40 mouse cellular contexts compared by ENCODE assay signal in genomic region chr17:40662118-40662679, GRCm38 (mm10). TPM values are rescaled to one million over a fixed set of nuclear protein-coding genes. Genes with fewer than 3 reads are reported as not detected.
"Had no signal": no experiment of that assay in that cellular context is flagged by ENCODE, and none has a peak within 500 bp of the region (broad histone marks: within the 10 kb centered on the region; RNA-seq: fewer than 3 reads in every experiment).

No protein-coding gene starts in this region.

RNA-seq across cellular contexts. Expression of gene Esp3, which starts 30.3 kb away (rescaled TPM):
- total RNA-seq: left cerebral cortex, postnatal 10 days; left cerebral cortex, postnatal 14 days; left cerebral cortex, postnatal 25 days; left cerebral cortex, postnatal 36 days; left cerebral cortex, postnatal 4 days; liver, adult 2 months; megakaryocyte progenitor cell, adult 5-6 weeks; megakaryocyte, adult 5-6 weeks; megakaryocyte-erythroid progenitor cell, adult 5-6 weeks; midbrain, postnatal 0 days; monocyte, adult 5-6 weeks had no signal
- polyA plus RNA-seq: limb, embryonic 10.5 days; limb, embryonic 11.5 days; limb, embryonic 12.5 days; limb, embryonic 13.5 days; limb, embryonic 14.5 days; limb, embryonic 15.5 days; liver, adult 2 months; liver, embryonic 11.5 days; liver, embryonic 12.5 days; liver, embryonic 13.5 days; liver, embryonic 14.5 days; liver, embryonic 15.5 days; liver, embryonic 16.5 days; liver, postnatal 0 days; lung, adult 2 months; lung, embryonic 14.5 days; lung, embryonic 15.5 days; lung, embryonic 16.5 days; lung, postnatal 0 days; macrophage; midbrain, embryonic 10.5 days; midbrain, embryonic 11.5 days; midbrain, embryonic 12.5 days; midbrain, embryonic 13.5 days; midbrain, embryonic 14.5 days; midbrain, embryonic 15.5 days; midbrain, embryonic 16.5 days; midbrain, postnatal 0 days; myocyte; neural tube, embryonic 11.5 days; neural tube, embryonic 12.5 days had no signal
